Mouse (Mus musculus) liver, adult 2 months (tissue): ENCODE data around the gene Rrp12.

ENCODE experiments used
- CTCF ChIP-seq: fragments of 200-500 bp; IDR thresholded peaks from 2 replicates; pipeline ENCODE4 v1.5.1; 2011; ENCODE audit warnings: low read depth, low read length, control low read depth
- POLR2A ChIP-seq: fragments of 200-500 bp; IDR thresholded peaks from 2 replicates; pipeline ENCODE4 v1.6.1; 2011; ENCODE audit warnings: low read length, control low read depth; ENCODE audit not compliant: insufficient read depth; ENCODE audit errors: extremely low read depth

- TF ChIP-seq CTCF, result no peak
- TF ChIP-seq POLR2A, result no peak
These were observed 38.7 kb downstream of the Rrp12 start for GRCm38 (mm10) chr19:41857086-41857762.
